Mouse (Mus musculus): ENCODE measurements at regions not wholly inside any gene's neighbourhood (a gene's known extent, or its start where the extent isn't known, plus 50 kb on each side); places are given as distances from the start of the nearest gene placed in this dataset.

GRCm38 (mm10) chr15:87074559-87074958 is 469.5 kb upstream of the Fam19a5 start:
- no peak for TF ChIP-seq CTCF (IDR thresholded peaks at IDR 0.05; ENCODE audit: borderline replicate concordance, control insufficient read depth, extremely low read depth, insufficient read depth, low read length, poor library complexity)
- no peak for TF ChIP-seq POLR2A (IDR thresholded peaks at IDR 0.05; ENCODE audit: control insufficient read depth, extremely low read depth, insufficient read depth, low read length, poor library complexity)

All from thymus, adult 2 months (tissue).